Mouse (Mus musculus) kidney, postnatal 36 days (tissue): Measurements from ENCODE around the gene Rnf144b.
A peak's percentile ranks its signal among the peaks of the same experiment; 100 is the strongest.

ENCODE experiments used
- DNase-seq, 2 experiments: peaks; one replicate each; pipeline ENCODE4 v3.0.0; 2021 to 2022; ENCODE audit warnings: mixed read lengths in 2 of 2

Rnf144b gene

DNA sequence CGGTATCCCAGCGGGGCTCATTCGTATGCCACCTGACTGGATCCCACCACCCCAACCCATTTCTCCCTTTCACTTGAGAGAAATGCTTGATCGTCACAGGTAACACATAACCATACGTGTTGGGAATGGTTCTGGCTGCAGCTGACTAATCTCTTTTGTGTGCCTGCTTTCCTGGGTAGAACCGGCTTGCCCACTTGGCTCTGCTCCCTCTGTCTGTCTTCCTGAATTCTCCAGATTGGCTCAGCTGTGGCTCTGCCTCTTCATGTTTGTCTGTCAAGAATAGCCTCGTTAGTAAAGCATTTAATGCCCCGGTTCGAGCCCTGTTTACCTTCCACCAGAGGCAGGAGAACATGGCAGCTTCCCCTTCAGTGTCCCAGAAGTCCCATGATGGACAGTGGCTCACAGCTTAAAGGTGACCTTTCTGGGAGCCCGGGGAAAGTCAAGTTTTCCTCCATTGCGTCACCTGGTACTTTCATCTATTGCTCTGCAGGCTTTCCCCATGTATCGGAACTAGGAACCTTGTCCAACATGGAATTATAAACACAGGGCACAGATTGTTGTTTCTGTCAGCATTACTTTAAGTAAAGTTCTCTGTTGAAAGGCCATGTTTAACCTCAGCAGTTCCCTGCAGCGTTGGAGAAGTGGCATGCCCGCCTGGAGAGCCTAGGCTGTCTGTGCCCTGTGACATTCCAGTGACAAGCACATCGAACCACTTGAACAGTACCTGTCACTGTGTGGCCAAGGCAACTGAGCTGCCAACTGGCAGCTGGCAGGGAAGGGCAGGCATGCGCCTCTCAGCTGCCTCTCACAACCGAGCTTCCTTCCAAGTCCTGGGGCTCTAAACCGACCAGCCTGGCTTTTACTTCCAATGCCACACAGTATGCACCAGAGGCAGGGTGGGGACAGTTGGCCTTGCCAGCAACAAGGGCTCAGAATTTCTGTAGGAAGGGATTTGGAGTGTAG is 101.4 kb downstream of the Rnf144b start:
- peak; percentile 6 to 15 for DNase-seq

GRCm38 (mm10) chr13:47224648-47225323 is 102.3 kb downstream of the Rnf144b start:
- DNase-seq: peak; percentile 51 to 62

GRCm38 (mm10) chr13:47225324-47225697 is 102.9 kb downstream of the Rnf144b start:
- no peak for DNase-seq

GRCm38 (mm10) chr13:47225802-47226201 is 103.3 kb downstream of the Rnf144b start:
- DNase-seq: no peak

DNA sequence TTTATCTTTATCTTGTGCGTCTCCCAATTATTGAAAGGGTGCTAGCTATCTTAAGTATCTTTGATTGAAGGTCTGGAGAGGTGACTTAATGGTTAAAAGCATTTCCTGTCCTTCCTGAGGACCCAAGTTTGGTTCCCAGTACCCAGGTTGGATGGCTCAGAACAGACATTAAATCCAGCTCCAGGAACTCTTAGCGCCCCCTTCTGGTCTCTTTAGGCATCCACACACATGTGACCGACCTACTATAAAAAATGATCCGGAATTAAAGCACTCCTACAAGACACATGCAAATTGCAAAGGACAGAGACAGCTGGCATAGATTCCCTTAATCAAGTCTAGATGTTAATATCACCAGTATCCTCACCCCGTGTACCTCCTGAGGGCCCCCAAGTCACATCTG is 104.1 kb downstream of the Rnf144b start:
- no peak for DNase-seq

DNA sequence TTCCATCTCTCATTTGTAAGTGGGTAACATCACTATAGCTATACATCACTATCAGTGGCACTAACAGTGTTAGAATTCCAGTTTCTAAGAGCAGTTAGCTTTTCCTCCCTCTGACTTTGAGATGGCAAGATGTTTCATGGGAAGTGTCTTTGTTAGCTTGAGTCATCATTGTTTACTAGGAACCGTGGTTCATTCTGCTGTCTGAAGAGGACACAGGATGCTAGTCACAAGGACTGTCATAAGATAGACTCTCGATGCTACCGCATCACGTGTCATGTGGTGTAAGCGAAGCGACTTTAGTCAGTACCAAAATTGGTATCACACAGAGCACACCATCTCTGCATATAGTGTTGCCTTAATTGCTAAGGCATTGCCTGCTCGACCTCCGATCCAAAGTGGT is 105.7 kb downstream of the Rnf144b start:
- no peak for DNase-seq

GRCm38 (mm10) chr13:47228626-47229190 is 106.3 kb downstream of the Rnf144b start:
- no peak for DNase-seq

GRCm38 (mm10) chr13:47232163-47232562 is 109.7 kb downstream of the Rnf144b start:
- no peak for DNase-seq

GRCm38 (mm10) chr13:47237376-47237775 is 114.9 kb downstream of the Rnf144b start:
- DNase-seq: no peak

- no peak for DNase-seq
Observed at GRCm38 (mm10) chr13:47238131-47238530, 115.7 kb downstream of the Rnf144b start.

DNA sequence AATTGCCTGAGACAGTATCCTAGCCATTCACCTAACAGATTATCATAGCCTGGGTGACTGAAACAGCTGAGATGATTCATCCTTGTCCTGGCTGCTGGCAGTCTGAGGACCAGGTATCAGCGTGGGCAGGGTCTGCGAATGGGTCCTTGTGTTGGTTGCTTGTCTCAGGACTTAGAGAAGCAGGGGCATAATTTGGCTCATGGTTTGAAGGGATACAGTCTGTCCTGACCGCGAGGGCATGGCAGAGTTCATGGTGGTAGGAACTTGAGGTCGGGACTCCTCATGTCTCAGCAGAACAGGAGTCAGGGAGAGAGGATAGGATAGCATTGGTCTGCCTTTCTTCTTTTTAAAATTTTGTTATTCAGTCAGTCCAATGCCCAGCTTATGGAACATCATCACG is 121.1 kb downstream of the Rnf144b start:
- DNase-seq: no peak

DNA sequence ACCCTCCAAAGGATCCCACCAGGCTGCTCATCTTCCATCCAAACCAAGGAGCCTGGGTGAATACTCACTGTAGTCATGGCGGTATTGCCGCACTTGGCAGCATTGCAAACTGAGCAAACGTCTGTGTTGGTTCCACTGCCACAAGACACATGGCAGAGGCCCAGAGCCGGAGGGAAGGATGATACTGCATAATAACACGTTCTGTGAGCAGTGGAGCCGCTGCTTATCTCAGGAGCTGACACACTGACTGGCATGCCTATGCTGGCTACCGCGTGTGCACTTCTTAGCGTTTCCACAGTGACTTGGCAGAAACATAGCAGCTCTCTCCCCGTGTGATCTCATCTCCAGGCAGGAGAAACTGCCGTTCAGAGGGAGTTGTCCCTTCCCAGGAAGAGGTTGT is 122.3 kb downstream of the Rnf144b start:
- DNase-seq: no peak

DNA sequence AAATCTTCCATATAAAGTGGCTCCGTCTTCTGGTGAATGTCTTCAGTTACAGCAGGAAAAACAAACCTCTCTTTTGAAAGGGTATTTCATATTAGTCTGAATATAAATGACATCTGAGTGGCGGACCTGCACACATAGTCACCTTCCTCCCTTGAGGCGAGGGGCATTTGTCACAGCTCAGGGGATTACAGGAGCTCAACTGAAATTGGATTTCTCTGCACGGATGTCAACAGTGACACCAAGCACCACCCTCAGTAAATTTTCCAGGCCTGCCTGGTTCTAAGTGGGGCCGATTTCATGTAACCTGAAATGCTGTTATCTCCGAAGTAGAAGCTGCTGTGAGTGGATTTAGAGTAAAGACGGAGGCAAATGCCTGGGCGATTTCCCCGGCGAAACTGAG is 124.0 kb downstream of the Rnf144b start:
- DNase-seq: no peak

- no peak for DNase-seq
Observed at GRCm38 (mm10) chr13:47247156-47247800, 124.8 kb downstream of the Rnf144b start.

DNA sequence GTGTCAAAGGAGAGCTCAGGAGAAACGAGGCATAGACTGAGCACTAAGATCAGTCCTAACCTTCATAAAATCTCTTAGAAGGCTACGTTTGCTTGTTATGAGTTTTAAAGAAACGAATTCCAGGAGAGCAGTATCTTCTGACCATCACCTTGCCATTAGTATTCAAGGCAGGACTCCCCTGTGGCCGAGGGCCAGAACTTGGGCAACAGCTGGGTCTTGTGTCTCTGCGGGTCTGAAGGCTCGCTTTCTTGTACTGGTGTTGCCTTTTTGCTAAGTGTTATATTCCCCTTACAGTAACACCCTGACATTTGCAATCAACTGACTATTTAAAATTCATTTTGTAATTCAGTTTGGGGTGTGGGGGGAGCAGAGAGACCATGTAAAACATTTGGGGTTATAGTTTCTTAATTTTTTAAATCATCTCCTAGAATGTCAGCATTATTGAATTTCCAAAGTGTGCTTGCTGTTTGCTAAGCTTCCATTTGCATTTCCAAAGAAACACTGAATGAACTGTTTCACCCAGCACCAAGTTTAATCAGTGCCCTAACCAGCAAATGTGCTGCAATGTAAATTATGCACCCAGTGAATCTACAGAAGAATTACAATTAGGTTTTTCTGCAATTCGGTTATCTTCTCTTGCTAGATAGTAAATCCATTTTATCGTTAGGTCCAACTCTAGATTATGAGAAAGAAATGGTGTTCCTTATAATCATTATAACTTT is 126.0 kb downstream of the Rnf144b start:
- DNase-seq: no peak

DNA sequence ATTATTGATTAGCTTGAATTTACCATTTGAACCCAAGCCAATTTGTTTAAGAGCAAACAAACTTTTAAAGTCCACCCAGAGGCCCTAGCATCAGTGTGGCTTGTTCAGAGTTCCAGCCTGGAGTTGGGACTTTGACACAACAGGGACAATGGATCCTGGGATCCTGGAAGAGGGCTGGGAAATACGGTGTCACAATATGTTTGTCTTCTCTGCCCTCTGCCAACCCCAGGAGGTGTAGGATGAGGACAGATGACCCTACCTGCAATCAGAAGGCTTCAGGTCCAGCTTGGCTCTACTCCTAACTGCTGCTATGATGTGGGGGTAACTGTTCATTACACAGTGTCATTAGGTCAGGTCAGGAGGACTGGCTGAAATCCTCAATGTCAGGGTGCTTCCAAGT is 128.2 kb downstream of the Rnf144b start:
- no peak for DNase-seq

- DNase-seq: no peak
Observed at GRCm38 (mm10) chr13:47251114-47251764, 128.8 kb downstream of the Rnf144b start.

DNA sequence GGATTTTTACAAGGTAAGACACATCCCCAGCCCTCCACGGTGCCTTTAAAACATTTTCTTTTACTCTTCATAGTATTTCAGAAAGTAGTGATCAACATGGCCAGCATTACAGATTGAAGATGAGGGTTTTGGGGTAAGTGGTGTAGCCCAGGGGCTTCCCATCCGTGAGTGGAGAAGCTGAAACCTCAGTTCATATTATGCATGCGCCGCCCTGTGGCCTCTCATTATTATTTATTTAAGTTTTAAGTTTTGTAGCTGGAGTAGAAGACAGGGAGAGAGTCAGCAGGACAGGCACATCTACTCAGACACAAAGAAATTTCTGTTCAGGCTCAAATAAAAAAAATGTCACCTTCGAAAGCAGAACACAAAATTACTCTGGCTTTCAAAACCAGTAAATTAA is 131.3 kb downstream of the Rnf144b start:
- no peak for DNase-seq

DNA sequence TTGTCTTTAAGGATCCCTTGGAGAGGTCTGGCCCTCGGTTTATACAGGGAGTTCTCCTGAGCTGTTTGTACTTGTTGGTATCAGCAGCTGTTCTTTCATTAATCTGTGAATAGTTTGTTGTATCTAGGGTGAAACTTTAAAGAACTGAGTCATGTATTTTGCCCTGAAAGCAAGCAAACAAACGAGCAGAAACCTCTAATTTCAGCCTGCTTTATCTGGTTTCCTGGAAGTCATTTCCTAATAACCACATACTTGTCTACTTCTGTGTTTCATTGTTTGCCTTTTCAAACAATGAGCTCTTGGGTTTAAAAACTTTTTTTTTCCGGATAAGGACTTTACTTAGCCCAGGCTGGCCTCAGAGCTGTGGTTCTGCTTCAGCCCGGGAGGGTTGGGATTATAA is 136.8 kb downstream of the Rnf144b start:
- no peak for DNase-seq

GRCm38 (mm10) chr13:47261961-47262360 is 139.5 kb downstream of the Rnf144b start:
- no peak for DNase-seq

GRCm38 (mm10) chr13:47264382-47264781 is 141.9 kb downstream of the Rnf144b start:
- no peak for DNase-seq

DNA sequence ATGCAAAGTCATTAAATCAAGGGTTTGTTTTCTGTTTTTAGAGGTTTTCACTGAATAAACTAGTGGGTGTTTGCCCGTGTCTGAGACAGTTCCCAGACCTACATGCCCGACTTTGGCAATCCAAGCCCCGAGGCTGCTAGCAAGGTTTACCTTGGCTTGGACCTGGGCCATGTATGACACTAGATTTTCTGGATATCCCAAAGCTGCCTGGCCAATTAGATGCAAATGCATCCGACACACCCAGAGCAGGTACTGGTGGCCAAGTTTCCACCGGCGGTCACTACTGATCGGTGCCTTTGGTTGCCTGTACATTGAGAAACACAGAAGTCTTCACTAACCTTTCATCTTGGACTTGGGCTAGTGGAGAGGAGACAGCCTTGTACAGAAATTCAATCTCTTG is 144.0 kb downstream of the Rnf144b start:
- no peak for DNase-seq
